In the genomic region with DNA sequence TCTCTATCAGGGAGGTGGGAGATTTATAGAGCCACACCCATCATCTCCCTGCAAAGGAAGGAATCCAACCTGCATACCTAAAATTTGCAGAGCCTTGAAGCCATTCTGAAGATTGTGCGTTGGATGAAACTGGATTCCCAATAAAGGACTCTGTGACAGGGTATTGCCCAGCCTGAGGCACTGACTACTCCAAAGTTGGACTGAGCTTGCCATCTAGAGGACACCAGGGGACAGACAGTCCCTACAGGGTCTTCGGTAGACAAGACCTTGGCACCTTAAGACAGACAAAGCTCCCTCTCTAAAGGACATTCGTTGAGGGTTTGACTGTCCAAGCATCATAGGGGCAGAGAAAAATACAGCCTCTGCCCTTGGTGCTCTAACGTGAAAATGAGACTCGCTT, we compare ENCODE assay signal across 8 mouse cellular contexts.
DNase-seq lines count a peak whose midpoint lies in the region; ATAC-seq and TF ChIP-seq lines count a peak whose summit lies in the region.

No protein-coding gene starts in this region.

- TF ChIP-seq CTCF in lung, adult 2 months (IDR thresholded peaks at IDR 0.05; ENCODE audit: insufficient read depth, low read length) = peak; percentile 55

- 16% methylated on average over 5 of the region's 5 CpGs for WGBS in kidney, embryonic 15.5 days
- WGBS in lung, adult 2 months = 42% methylated on average over 5 of the region's 5 CpGs

- H3K9ac ChIP-seq in kidney, embryonic 15.5 days = no peak overlapping the region

- H3K4me3 ChIP-seq in kidney, embryonic 15.5 days (replicated peaks) = no peak overlapping the region
- no peak overlapping the region for H3K4me3 ChIP-seq in lung, adult 2 months (replicated peaks; ENCODE audit: extremely low read depth, low read depth, low read length)

- peak; percentile 95 for ATAC-seq in kidney, embryonic 15.5 days (replicated peaks; ENCODE audit: low FRiP score)
- ATAC-seq in erythroid progenitor cell, adult 5-6 weeks (replicated peaks; ENCODE audit: low FRiP score, poor library complexity, severe bottlenecking) = no peak

- H3K27ac ChIP-seq in kidney, embryonic 15.5 days = 0 out of 2 replicates have a peak overlapping the region, but pooled peaks have one; percentile 45

- DNase-seq in urinary bladder, postnatal 36 days (ENCODE audit: low spot score in 2 of 2) = peak; percentile 17 to 38
- no peak for DNase-seq in urinary bladder, postnatal 10 days (ENCODE audit: low spot score)
- peak; percentile 45 to 60 for DNase-seq in adrenal gland, postnatal 36 days
- peak; percentile 11 to 29 for DNase-seq in frontal cortex, postnatal 10 days (ENCODE audit: low spot score in 2 of 2)
- DNase-seq in lung, adult 2 months = no peak
- peak; percentile 19 for DNase-seq in ovary, postnatal 36 days (ENCODE audit: low spot score)

- H3K4me1 ChIP-seq in kidney, embryonic 15.5 days = 0 out of 2 replicates have a peak, but pooled peaks cover 4% of the 10 kb centered on the region
- no peaks in the 10 kb centered on the region for H3K4me1 ChIP-seq in lung, adult 2 months (ENCODE audit: control insufficient read depth, insufficient read depth, low read length)

- H3K9me3 ChIP-seq in kidney, embryonic 15.5 days (replicated peaks) = no peaks in the 10 kb centered on the region

- H3K27me3 ChIP-seq in kidney, embryonic 15.5 days = no peaks in the 10 kb centered on the region

- TF ChIP-seq POLR2A in lung, adult 2 months (IDR thresholded peaks at IDR 0.05; ENCODE audit: borderline replicate concordance, extremely low read depth, low read depth, low read length) = no peak

- H3K36me3 ChIP-seq in kidney, embryonic 15.5 days = no peaks in the 10 kb centered on the region

- H3K4me2 ChIP-seq in kidney, embryonic 15.5 days = no peak overlapping the region

Comparison
In these comparisons a context has a peak if more than half of its experiments do, and no peak if none do; other contexts are left out.
1. DNase-seq: peak in urinary bladder, postnatal 36 days (2 of 2), adrenal gland, postnatal 36 days (2 of 2), frontal cortex, postnatal 10 days (2 of 2) and ovary, postnatal 36 days (single experiment); none in urinary bladder, postnatal 10 days (single experiment) and lung, adult 2 months (single experiment).